Mouse (Mus musculus) kidney, postnatal 0 days (tissue): ENCODE data around the gene Tnni2. TPM values are rescaled to one million over a fixed set of nuclear protein-coding genes. Genes with fewer than 3 reads are reported as not detected.
A peak's percentile ranks its signal among the peaks of the same experiment; 100 is the strongest.

Source experiments
- ATAC-seq: fragments of 200-750 bp; cut with Nextera tagmentation; replicated peaks from 2 replicates; pipeline ENCODE4 v1.8.0; 2017; ENCODE audit warnings: low read depth, moderate number of reproducible peaks, moderate TSS enrichment, moderate library complexity; ENCODE audit not compliant: low FRiP score
- DNase-seq: peaks from one replicate; pipeline ENCODE4 v3.0.0-alpha.2; 2016; ENCODE audit warnings: low spot score
- H3K27ac ChIP-seq: fragments of 300-500 bp; sonication (generic); 2 replicates; pipeline ENCODE4 v1.5.1; 2014; ENCODE audit warnings: mild to moderate bottlenecking
- H3K27me3 ChIP-seq: fragments of 300-500 bp; sonication (generic); 2 replicates; pipeline ENCODE4 v1.6.1; 2014; ENCODE audit warnings: low read length, mixed read lengths; ENCODE audit not compliant: insufficient read depth
- H3K36me3 ChIP-seq: fragments of 300-500 bp; sonication (generic); 2 replicates; pipeline ENCODE4 v1.6.1; 2014; ENCODE audit warnings: low read length, mixed read lengths; ENCODE audit not compliant: insufficient read depth
- H3K4me1 ChIP-seq: fragments of 300-500 bp; sonication (generic); replicated peaks from 2 replicates; pipeline ENCODE4 v1.6.1; 2014; ENCODE audit warnings: antibody characterized with exemption, low read length, mixed read lengths; ENCODE audit not compliant: insufficient read depth
- H3K4me2 ChIP-seq: fragments of 300-500 bp; sonication (generic); 2 replicates; pipeline ENCODE4 v1.6.1; 2014; ENCODE audit warnings: mild to moderate bottlenecking, low read length, moderate library complexity, mixed read lengths
- H3K4me3 ChIP-seq: fragments of 300-500 bp; sonication (generic); replicated peaks from 2 replicates; pipeline ENCODE4 v1.5.1; 2014; ENCODE audit warnings: low read depth, low read length
- H3K9ac ChIP-seq: fragments of 300-500 bp; sonication (generic); 2 replicates; pipeline ENCODE4 v1.6.1; 2014; ENCODE audit warnings: low read depth, low read length
- H3K9me3 ChIP-seq: fragments of 300-500 bp; sonication (generic); replicated peaks from 2 replicates; pipeline ENCODE4 v1.6.1; 2016; ENCODE audit warnings: low read length, inconsistent platforms, mixed read lengths
- CTCF ChIP-seq: IDR thresholded peaks from 2 replicates; pipeline ENCODE4 v1.5.1; 2016; ENCODE audit warnings: antibody characterized with exemption, low read depth, mild to moderate bottlenecking, moderate library complexity
- WGBS: fragments of 180-500 bp; shearing (Covaris S2); extraction: QIAGEN DNeasy Blood & Tissue Kit; methylation state at CpG from one replicate; pipeline ENCODE4 v1.1.7; 2014; 5-methylcytosine and 5-hydroxymethylcytosine counted together
- polyA plus RNA-seq: library from polyadenylated mRNA; unstranded; fragments of >200 nt; fragmentation: Nextera tagmentation; extraction: Ambion mirVana; gene quantifications from 2 replicates; pipeline ENCODE4 v1.2.1, GENCODE M21; 2015

Gene Tnni2
- polyA plus RNA-seq, 1 experiment from 2014 or later = 3.0 TPM

GRCm38 (mm10) chr7:142421826-142422225 is 19.8 kb upstream of the Tnni2 start:
- no peaks in the 10 kb centered on the region for H3K36me3 ChIP-seq
- WGBS = 81% methylated on average over 2 of the region's 2 CpGs
- no peaks in the 10 kb centered on the region for H3K9me3 ChIP-seq
- H3K4me3 ChIP-seq = no peak overlapping the region
- DNase-seq (no peak), ATAC-seq (no peak)
- H3K9ac ChIP-seq = no peak overlapping the region
- no peaks in the 10 kb centered on the region for H3K27me3 ChIP-seq
- no peaks in the 10 kb centered on the region for H3K4me1 ChIP-seq
- no peak for TF ChIP-seq CTCF
- H3K4me2 ChIP-seq = no peak overlapping the region
- no peak overlapping the region for H3K27ac ChIP-seq

GRCm38 (mm10) chr7:142425641-142426213 is 15.9 kb upstream of the Tnni2 start:
- Histone ChIP-seq H3K9me3 (no peaks in the 10 kb centered on the region), H3K4me1 (0 out of 2 replicates have a peak, but pooled peaks cover 5% of the 10 kb centered on the region), H3K4me3 (no peak overlapping the region), H3K36me3 (no peaks in the 10 kb centered on the region), H3K27me3 (no peaks in the 10 kb centered on the region), H3K27ac (no peak overlapping the region), H3K4me2 (no peak overlapping the region), H3K9ac (no peak overlapping the region)
- WGBS = 37% methylated on average over 11 of the region's 11 CpGs
- DNase-seq = peak; percentile 73
- peak; percentile 34; the same call in 1 of the 2 replicates for ATAC-seq
- TF ChIP-seq CTCF = peak; percentile 74

GRCm38 (mm10) chr7:142428213-142428612 is 13.4 kb upstream of the Tnni2 start:
- ATAC-seq = peak; percentile 33; the same call in 1 of the 2 replicates
- Histone ChIP-seq H3K4me1 (0 out of 2 replicates have a peak, but pooled peaks cover 5% of the 10 kb centered on the region), H3K27me3 (no peaks in the 10 kb centered on the region), H3K36me3 (no peaks in the 10 kb centered on the region), H3K9ac (no peak overlapping the region), H3K4me3 (no peak overlapping the region), H3K27ac (no peak overlapping the region), H3K4me2 (no peak overlapping the region), H3K9me3 (no peaks in the 10 kb centered on the region)
- WGBS = 11% methylated on average over 7 of the region's 7 CpGs
- DNase-seq = peak; percentile 82
- peak; percentile 71 for TF ChIP-seq CTCF

GRCm38 (mm10) chr7:142430160-142430678 is 11.4 kb upstream of the Tnni2 start:
- H3K36me3 ChIP-seq = no peaks in the 10 kb centered on the region
- ATAC-seq = peak; percentile 31; the same call in 1 of the 2 replicates
- no peak for DNase-seq
- H3K4me1 ChIP-seq = 0 out of 2 replicates have a peak, but pooled peaks cover 5% of the 10 kb centered on the region
- H3K9ac ChIP-seq = no peak overlapping the region
- H3K4me3 ChIP-seq = no peak overlapping the region
- 32% methylated on average over 11 of the region's 12 CpGs for WGBS
- no peak overlapping the region for H3K4me2 ChIP-seq
- peak overlapping the region; percentile 16; the same call in 1 of the 2 replicates for H3K27ac ChIP-seq
- no peaks in the 10 kb centered on the region for H3K9me3 ChIP-seq
- no peak for TF ChIP-seq CTCF
- no peaks in the 10 kb centered on the region for H3K27me3 ChIP-seq

GRCm38 (mm10) chr7:142431106-142431505 is 10.5 kb upstream of the Tnni2 start:
- no peak for TF ChIP-seq CTCF
- Histone ChIP-seq H3K27me3 (no peaks in the 10 kb centered on the region), H3K9me3 (no peaks in the 10 kb centered on the region), H3K36me3 (no peaks in the 10 kb centered on the region), H3K4me1 (0 out of 2 replicates have a peak, but pooled peaks cover 5% of the 10 kb centered on the region), H3K9ac (no peak overlapping the region), H3K27ac (no peak overlapping the region), H3K4me3 (no peak overlapping the region), H3K4me2 (no peak overlapping the region)
- ATAC-seq = no peak
- WGBS = 75% methylated on average over 14 of the region's 14 CpGs
- no peak for DNase-seq

- Histone ChIP-seq H3K4me3 (no peak overlapping the region), H3K9ac (no peak overlapping the region), H3K4me1 (0 out of 2 replicates have a peak, but pooled peaks cover 5% of the 10 kb centered on the region), H3K4me2 (no peak overlapping the region), H3K9me3 (no peaks in the 10 kb centered on the region), H3K27ac (no peak overlapping the region; the same call in 1 of the 2 replicates), H3K27me3 (no peaks in the 10 kb centered on the region), H3K36me3 (no peaks in the 10 kb centered on the region)
- 43% methylated on average over 19 of the region's 19 CpGs for WGBS
- DNase-seq (no peak), ATAC-seq (no peak)
- TF ChIP-seq CTCF = no peak
These were observed 8.0 kb upstream of the Tnni2 start for GRCm38 (mm10) chr7:142433623-142434022.
